Comparison of ENCODE assay signal across 24 mouse cellular contexts in the genomic region with DNA sequence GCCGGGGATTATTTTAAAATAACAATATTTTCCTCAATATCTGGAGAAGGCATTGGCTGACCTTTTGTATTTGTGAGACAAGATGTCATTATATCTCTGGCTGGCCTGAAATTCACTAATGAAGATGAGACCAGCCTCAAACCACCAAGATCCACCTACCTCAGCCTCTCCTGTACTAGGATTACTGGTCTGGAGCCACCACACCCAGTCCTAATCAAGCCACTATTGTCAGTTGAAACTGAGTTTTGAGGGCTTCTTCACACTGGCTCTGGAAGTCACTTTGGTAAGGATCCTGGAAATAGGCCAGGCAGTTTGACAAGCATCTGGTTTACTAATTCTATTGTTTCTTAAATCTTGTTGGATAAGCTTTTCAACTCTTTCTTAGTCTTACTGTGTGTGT. TPM values are rescaled to one million over a fixed set of nuclear protein-coding genes. Genes with fewer than 3 reads are reported as not detected.
"Had no signal": no experiment of that assay in that cellular context is flagged by ENCODE, and none has a peak within 500 bp of the region (broad histone marks: within the 10 kb centered on the region; RNA-seq: fewer than 3 reads in every experiment).

No protein-coding gene starts in this region.

- ATAC-seq: liver, postnatal 0 days; lung, postnatal 0 days; midbrain, embryonic 13.5 days; midbrain, embryonic 15.5 days had no signal

- DNase-seq: liver, postnatal 0 days; lung, adult 2 months; lung, postnatal 14 days; lung, postnatal 36 days; retina, postnatal 1 day; right cerebral cortex, adult 18-20 months; right cerebral cortex, postnatal 25 days; right cerebral cortex, postnatal 4 days; spleen, adult 18-20 months; thymus, adult 2 months; thymus, postnatal 14 days; thymus, postnatal 36 days had no signal

- H3K9ac ChIP-seq: liver, postnatal 0 days; lung, embryonic 15.5 days; midbrain, embryonic 13.5 days; midbrain, embryonic 15.5 days; neural tube, embryonic 12.5 days; stomach, embryonic 15.5 days had no signal

- H3K27ac ChIP-seq: lung, embryonic 15.5 days; macrophage; midbrain, embryonic 13.5 days; midbrain, embryonic 15.5 days; neural tube, embryonic 12.5 days; stomach, embryonic 15.5 days; stomach, postnatal 0 days had no signal

- H3K9me3 ChIP-seq: lung, embryonic 15.5 days; midbrain, embryonic 13.5 days; midbrain, embryonic 15.5 days; neural tube, embryonic 12.5 days; stomach, embryonic 15.5 days had no signal

- H3K4me3 ChIP-seq: lung, embryonic 15.5 days; megakaryocyte, embryonic 14.5 days; midbrain, embryonic 13.5 days; midbrain, embryonic 15.5 days; neural tube, embryonic 12.5 days; stomach, embryonic 15.5 days had no signal

- H3K27me3 ChIP-seq: lung, embryonic 15.5 days; megakaryocyte, embryonic 14.5 days; midbrain, embryonic 13.5 days; midbrain, embryonic 15.5 days; neural tube, embryonic 12.5 days; stomach, embryonic 15.5 days had no signal

- H3K4me2 ChIP-seq: lung, embryonic 15.5 days; midbrain, embryonic 11.5 days; midbrain, embryonic 13.5 days; midbrain, embryonic 15.5 days; neural tube, embryonic 12.5 days; stomach, embryonic 15.5 days had no signal

- H3K4me1 ChIP-seq: lung, embryonic 15.5 days; megakaryocyte, embryonic 14.5 days; stomach, embryonic 15.5 days had no signal

- H3K36me3 ChIP-seq: lung, embryonic 15.5 days; midbrain, embryonic 15.5 days; stomach, embryonic 15.5 days had no signal

RNA-seq across cellular contexts. Expression of gene Zfp462, which starts 43.1 kb away (rescaled TPM):
- total RNA-seq: monocyte, adult 5-6 weeks; neutrophil, adult 5-6 weeks had no signal
